Mouse (Mus musculus): ENCODE measurements around the gene Tbc1d1. TPM values are rescaled to one million over a fixed set of nuclear protein-coding genes. Genes with fewer than 3 reads are reported as not detected.

The Tbc1d1 gene
- polyA plus RNA-seq, 1 experiment, result 17.0 TPM

DNA sequence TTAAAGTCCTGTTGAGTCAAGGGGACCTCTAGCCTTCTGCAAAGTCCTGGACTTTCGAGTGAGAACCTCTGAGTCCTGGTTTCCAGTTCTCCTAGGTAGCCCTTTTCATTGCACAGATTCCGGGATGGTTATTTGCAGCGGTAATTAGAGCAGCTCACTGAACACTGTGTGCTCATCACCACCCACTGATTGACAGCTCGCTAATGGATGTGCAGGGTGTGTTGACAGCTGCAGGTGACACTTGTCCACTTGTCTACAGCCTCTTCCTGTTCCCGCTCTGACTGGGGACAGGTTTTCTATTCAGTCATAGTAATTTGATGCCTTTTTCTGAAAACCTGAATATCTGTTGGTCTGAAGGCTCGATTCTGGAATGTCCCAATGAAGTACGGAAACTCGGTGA is 50.8 kb downstream of the Tbc1d1 start:
- Histone ChIP-seq H3K4me3 (ENCODE audit: control insufficient read depth, insufficient read depth, low read length) (no peak overlapping the region), H3K27me3 (ENCODE audit: control insufficient read depth, insufficient read depth, low read length) (no peaks in the 10 kb centered on the region), H3K27ac (ENCODE audit: control insufficient read depth, insufficient read depth, low read length) (no peak overlapping the region), H3K36me3 (ENCODE audit: control insufficient read depth, insufficient read depth, low read length) (no peaks in the 10 kb centered on the region), H3K4me1 (replicated peaks; ENCODE audit: control insufficient read depth, insufficient read depth, low read length) (no peaks in the 10 kb centered on the region)
- TF ChIP-seq POLR2A (IDR thresholded peaks at IDR 0.05; ENCODE audit: control insufficient read depth, extremely low read depth, insufficient read depth, low read length, poor library complexity), result no peak
- TF ChIP-seq CTCF (IDR thresholded peaks at IDR 0.05; ENCODE audit: borderline replicate concordance, control insufficient read depth, extremely low read depth, insufficient read depth, low read length, poor library complexity), result no peak
- 91% methylated on average over 8 of the region's 8 CpGs for WGBS
- DNase-seq, result no peak

DNA sequence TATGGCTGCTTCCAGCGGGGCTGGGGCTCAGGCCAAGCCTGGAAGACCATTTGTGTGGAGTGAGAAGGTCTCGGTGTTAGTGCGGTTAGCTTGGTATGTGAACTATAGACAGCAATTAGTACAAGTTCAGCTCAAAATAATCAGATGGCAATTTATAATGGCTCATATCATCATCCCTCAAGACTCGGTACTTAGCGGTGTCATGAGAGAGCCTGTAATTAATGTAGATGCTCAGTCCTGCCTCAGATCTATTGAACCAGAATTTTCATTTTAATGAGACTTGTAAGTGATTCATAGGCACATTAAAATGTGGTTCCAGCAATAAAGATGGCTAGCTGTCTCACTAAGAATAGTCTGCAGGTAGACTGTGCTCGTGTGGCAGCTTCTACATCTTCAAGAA is 51.7 kb downstream of the Tbc1d1 start:
- WGBS, result 98% methylated on average over 6 of the region's 6 CpGs
- Histone ChIP-seq H3K27ac (ENCODE audit: control insufficient read depth, insufficient read depth, low read length) (no peak overlapping the region), H3K4me1 (replicated peaks; ENCODE audit: control insufficient read depth, insufficient read depth, low read length) (no peaks in the 10 kb centered on the region), H3K36me3 (ENCODE audit: control insufficient read depth, insufficient read depth, low read length) (no peaks in the 10 kb centered on the region), H3K27me3 (ENCODE audit: control insufficient read depth, insufficient read depth, low read length) (no peaks in the 10 kb centered on the region), H3K4me3 (ENCODE audit: control insufficient read depth, insufficient read depth, low read length) (no peak overlapping the region)
- no peak for DNase-seq
- TF ChIP-seq POLR2A (IDR thresholded peaks at IDR 0.05; ENCODE audit: control insufficient read depth, extremely low read depth, insufficient read depth, low read length, poor library complexity) (no peak), CTCF (IDR thresholded peaks at IDR 0.05; ENCODE audit: borderline replicate concordance, control insufficient read depth, extremely low read depth, insufficient read depth, low read length, poor library complexity) (no peak)

DNA sequence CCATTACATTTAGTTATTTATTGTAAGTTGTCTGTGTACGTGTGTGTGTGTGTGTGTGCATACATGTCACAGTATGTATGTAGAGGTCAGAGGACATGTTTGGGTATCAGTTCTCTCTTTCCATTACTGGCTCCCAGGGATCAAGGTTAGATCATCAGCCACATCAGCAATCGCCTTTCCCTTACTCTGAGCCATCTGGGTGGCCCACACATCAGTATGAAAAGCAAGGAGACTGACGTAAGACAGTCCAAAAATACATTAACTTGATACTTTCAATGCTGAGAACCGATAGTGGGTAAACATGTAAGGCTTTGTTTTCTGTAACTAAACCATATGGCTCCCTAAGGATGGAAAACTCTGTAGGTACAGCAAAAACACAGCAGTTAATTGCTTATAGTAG is 54.7 kb downstream of the Tbc1d1 start:
- Histone ChIP-seq H3K27me3 (ENCODE audit: control insufficient read depth, insufficient read depth, low read length) (no peaks in the 10 kb centered on the region), H3K36me3 (ENCODE audit: control insufficient read depth, insufficient read depth, low read length) (no peaks in the 10 kb centered on the region), H3K27ac (ENCODE audit: control insufficient read depth, insufficient read depth, low read length) (no peak overlapping the region), H3K4me3 (ENCODE audit: control insufficient read depth, insufficient read depth, low read length) (no peak overlapping the region), H3K4me1 (replicated peaks; ENCODE audit: control insufficient read depth, insufficient read depth, low read length) (no peaks in the 10 kb centered on the region)
- TF ChIP-seq CTCF (IDR thresholded peaks at IDR 0.05; ENCODE audit: borderline replicate concordance, control insufficient read depth, extremely low read depth, insufficient read depth, low read length, poor library complexity), result no peak
- DNase-seq, result no peak
- 93% methylated on average over 4 of the region's 4 CpGs for WGBS

DNA sequence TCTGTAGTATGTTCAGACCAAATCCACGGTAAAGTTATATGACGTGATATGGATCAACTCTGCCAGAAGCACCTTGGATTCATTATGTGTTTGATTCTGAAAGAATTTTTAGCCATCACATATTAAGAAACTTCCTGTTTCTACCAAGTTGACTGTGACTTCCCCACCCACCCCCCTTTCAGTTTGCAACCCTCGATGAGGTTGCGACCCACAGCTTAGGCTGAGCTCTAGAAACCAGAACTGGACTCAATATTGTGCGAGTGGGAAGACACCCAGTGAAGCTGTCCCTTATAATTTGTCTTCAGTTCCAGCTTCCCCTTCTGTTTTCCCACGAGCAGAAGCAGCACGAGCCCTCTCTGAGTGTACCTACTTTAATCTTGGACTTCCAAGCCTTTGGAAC is 55.2 kb downstream of the Tbc1d1 start:
- Histone ChIP-seq H3K36me3 (ENCODE audit: control insufficient read depth, insufficient read depth, low read length) (no peaks in the 10 kb centered on the region), H3K4me1 (replicated peaks; ENCODE audit: control insufficient read depth, insufficient read depth, low read length) (no peaks in the 10 kb centered on the region), H3K4me3 (ENCODE audit: control insufficient read depth, insufficient read depth, low read length) (no peak overlapping the region), H3K27me3 (ENCODE audit: control insufficient read depth, insufficient read depth, low read length) (no peaks in the 10 kb centered on the region), H3K27ac (ENCODE audit: control insufficient read depth, insufficient read depth, low read length) (no peak overlapping the region)
- 60% methylated on average over 7 of the region's 7 CpGs for WGBS
- no peak for DNase-seq
- no peak for TF ChIP-seq POLR2A (IDR thresholded peaks at IDR 0.05; ENCODE audit: control insufficient read depth, extremely low read depth, insufficient read depth, low read length, poor library complexity)
- TF ChIP-seq CTCF (IDR thresholded peaks at IDR 0.05; ENCODE audit: borderline replicate concordance, control insufficient read depth, extremely low read depth, insufficient read depth, low read length, poor library complexity), result no peak

DNA sequence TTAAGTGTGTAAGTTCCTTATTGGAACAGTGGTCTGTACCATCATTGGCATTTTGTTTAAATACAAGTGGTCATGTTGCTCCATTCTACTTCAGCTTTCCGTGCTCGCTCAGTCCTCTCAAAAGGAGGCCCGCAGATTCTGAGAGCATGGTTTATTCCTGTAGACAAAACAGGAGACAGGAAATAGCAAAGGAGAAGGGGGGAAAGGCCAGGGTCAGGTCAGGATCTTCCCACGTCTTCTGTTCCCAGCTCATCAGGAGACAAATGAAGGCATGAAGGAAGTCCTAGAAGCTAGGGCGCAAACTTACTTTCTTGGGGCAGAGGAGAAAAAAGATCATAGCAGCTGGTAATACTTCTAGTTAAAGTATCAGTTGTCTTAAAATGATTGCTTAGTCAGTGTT is 56.1 kb downstream of the Tbc1d1 start:
- Histone ChIP-seq H3K4me1 (replicated peaks; ENCODE audit: control insufficient read depth, insufficient read depth, low read length) (peaks cover 4% of the 10 kb centered on the region), H3K27me3 (ENCODE audit: control insufficient read depth, insufficient read depth, low read length) (no peaks in the 10 kb centered on the region), H3K4me3 (ENCODE audit: control insufficient read depth, insufficient read depth, low read length) (no peak overlapping the region), H3K36me3 (ENCODE audit: control insufficient read depth, insufficient read depth, low read length) (no peaks in the 10 kb centered on the region), H3K27ac (ENCODE audit: control insufficient read depth, insufficient read depth, low read length) (no peak overlapping the region)
- WGBS, result 95% methylated on average over 5 of the region's 5 CpGs
- no peak for TF ChIP-seq POLR2A (IDR thresholded peaks at IDR 0.05; ENCODE audit: control insufficient read depth, extremely low read depth, insufficient read depth, low read length, poor library complexity)
- TF ChIP-seq CTCF (IDR thresholded peaks at IDR 0.05; ENCODE audit: borderline replicate concordance, control insufficient read depth, extremely low read depth, insufficient read depth, low read length, poor library complexity), result no peak
- no peak for DNase-seq

DNA sequence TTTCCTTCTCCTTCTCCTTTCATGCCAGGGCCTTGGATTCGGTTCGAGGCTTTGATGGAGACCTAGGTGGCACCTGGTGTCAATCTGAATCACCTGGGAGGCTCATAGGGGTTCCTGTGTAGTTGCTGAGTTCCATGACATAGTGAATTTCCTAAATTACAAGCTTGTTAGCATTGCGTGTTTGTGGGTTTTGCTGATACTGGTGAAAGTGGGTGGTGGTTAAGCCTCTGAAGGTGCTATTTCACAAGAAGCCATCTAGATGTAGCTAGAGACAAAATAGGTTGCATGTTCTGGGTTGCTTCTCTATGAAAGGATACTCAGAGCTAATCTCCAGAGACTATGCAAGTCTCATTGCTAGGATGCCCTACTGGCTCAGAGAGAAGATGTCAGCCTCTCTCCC is 56.5 kb downstream of the Tbc1d1 start:
- Histone ChIP-seq H3K4me1 (replicated peaks; ENCODE audit: control insufficient read depth, insufficient read depth, low read length) (peaks cover 9% of the 10 kb centered on the region), H3K27me3 (ENCODE audit: control insufficient read depth, insufficient read depth, low read length) (no peaks in the 10 kb centered on the region), H3K4me3 (ENCODE audit: control insufficient read depth, insufficient read depth, low read length) (no peak overlapping the region), H3K27ac (ENCODE audit: control insufficient read depth, insufficient read depth, low read length) (no peak overlapping the region), H3K36me3 (ENCODE audit: control insufficient read depth, insufficient read depth, low read length) (no peaks in the 10 kb centered on the region)
- WGBS, result 58% methylated on average over 3 of the region's 3 CpGs
- no peak for DNase-seq
- TF ChIP-seq CTCF (IDR thresholded peaks at IDR 0.05; ENCODE audit: borderline replicate concordance, control insufficient read depth, extremely low read depth, insufficient read depth, low read length, poor library complexity), result no peak
- no peak for TF ChIP-seq POLR2A (IDR thresholded peaks at IDR 0.05; ENCODE audit: control insufficient read depth, extremely low read depth, insufficient read depth, low read length, poor library complexity)

DNA sequence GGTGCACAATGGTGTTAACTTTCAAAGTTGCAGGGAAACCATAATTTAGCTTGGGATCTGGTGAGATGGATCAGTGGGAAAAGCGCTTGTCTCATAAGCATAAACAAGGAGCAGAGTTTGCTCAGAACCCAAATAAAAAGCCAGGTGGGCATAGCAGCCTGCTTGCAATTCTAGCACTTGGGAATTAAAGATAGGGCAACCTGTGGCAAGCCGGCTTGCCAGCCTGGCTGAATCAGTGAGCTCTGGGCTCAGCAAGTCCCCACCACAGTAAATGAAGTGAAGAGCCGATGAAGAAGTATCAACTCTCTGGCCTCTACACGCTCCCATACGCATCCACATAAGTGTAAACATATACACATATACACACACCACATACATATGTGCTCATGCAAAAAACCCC is 59.7 kb downstream of the Tbc1d1 start:
- DNase-seq, result no peak
- TF ChIP-seq POLR2A (IDR thresholded peaks at IDR 0.05; ENCODE audit: control insufficient read depth, extremely low read depth, insufficient read depth, low read length, poor library complexity) (no peak), CTCF (IDR thresholded peaks at IDR 0.05; ENCODE audit: borderline replicate concordance, control insufficient read depth, extremely low read depth, insufficient read depth, low read length, poor library complexity) (no peak)
- Histone ChIP-seq H3K27ac (ENCODE audit: control insufficient read depth, insufficient read depth, low read length) (no peak overlapping the region), H3K27me3 (ENCODE audit: control insufficient read depth, insufficient read depth, low read length) (no peaks in the 10 kb centered on the region), H3K4me3 (ENCODE audit: control insufficient read depth, insufficient read depth, low read length) (no peak overlapping the region), H3K36me3 (ENCODE audit: control insufficient read depth, insufficient read depth, low read length) (no peaks in the 10 kb centered on the region), H3K4me1 (replicated peaks; ENCODE audit: control insufficient read depth, insufficient read depth, low read length) (peaks cover 22% of the 10 kb centered on the region)
- WGBS, result 97% methylated on average over 5 of the region's 5 CpGs
